Mouse (Mus musculus): ENCODE results near the gene Oasl1.

The Oasl1 gene

DNA sequence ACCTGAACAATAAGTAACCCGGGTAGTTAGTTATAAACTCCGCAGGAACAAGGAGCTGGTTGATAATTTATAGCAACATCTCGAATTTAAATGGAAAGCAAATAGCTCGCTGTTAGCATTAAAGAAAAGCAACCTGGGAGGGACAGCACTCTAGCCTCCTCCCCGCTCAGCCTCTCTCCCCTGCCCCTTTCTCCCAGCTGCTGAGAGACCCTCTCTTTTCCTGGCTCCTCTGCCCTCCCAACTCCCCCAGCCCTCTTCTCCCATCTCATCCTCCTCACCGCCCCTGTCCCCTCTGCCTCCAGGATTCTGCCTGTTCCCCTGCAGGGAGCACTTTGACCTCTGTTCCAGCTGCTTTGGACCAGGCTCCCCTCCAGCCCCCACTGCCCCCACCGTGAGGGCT, 45.6 kb downstream of the Oasl1 start:
- intact Hi-C loops (cut with DNase I), result no loop called here

DNA sequence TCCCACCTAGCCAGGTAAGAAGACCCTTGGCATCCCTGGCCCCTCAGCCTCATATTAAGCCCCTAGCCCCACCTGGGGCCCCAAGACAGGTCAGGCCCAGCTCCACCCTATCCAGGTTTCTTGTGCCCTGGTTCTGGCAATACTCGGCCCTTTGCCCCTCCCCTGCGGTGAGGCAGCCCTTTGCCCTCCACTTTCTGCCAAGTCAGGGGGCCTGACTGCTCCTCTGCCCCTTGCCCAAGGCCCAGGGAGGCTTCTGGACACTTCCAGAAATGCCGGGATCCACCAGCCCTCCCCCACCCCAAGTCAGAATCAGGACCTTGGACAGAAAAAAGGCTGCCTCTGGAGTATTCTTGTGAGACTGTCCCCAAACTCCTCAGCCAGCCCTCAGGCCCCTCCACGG, 46.0 kb downstream of the Oasl1 start:
- intact Hi-C loops (cut with DNase I), result no loop called here

DNA sequence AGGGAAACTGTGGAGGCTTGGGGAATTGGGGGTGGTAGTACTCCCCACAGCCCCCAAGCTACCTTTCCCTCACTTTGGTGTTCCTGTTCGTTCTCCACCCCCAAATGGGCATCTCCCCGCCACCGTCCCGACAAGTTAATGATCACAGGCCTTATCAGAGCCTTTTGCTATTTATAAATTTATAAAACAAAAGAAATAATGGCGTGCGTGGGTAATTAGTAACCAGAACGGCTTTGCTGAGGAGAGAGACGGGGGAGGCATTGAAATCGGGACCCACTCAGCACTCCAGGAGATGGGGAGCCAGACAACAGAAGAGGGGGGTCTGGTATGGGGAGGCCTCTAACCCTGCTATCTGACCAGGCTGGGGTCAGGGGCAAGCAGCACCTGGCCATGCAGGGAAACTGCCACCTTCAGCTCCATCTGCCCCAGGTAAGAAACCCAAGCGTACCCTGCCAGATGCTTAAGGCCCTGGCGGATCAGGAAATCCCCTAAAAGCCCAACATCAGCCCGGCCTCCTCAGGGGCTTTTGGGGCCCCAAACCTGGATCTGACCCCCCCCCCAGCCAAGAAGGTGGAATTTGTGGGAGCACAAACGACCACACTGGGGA, 46.7 kb downstream of the Oasl1 start:
- intact Hi-C loops (cut with DNase I), result no loop called here

DNA sequence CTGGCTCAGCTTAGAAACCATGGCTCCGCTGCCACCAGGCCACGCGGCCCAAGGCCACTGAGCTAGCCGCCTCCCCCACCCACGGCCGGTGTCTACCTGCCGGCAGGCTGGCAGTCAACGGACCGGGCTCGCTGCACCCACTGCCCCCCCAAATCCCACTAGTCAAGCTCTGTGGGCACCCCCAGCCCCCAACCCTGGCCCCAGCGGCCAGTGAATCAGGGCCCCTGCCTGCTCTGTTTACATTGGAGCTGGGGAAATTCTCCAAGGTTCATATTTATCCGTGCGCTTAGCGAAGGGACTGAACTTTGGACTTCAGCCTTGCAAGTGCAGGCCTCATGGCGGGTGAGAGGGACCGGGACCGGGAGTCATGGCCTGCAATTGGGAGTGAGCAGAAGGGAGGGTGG, 47.8 kb downstream of the Oasl1 start, which contains the start of gene Hnf1a:
TSS of gene Hnf1a (minus strand) at position 271 of the 404 bp plus-strand sequence.
- intact Hi-C loops (cut with DNase I), result no loop called here

DNA sequence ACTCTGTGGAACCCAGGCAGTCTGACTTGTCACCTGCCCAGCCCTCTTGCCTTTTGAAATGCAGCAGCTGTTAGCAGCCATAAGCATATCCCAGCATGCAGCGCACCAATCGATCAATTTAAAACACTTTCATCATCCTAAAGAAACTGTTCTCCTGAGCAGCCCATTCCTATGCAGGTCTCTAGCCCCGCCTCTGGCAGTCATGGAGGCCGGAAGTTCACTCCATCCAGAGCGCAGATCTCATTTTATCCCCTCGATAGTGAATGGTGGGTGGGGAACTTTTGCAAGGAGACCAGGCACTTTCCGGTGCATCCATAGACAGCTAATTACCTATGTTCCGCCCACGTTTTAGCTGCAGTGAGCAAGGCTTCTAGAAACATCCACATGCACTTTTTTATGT, 49.2 kb downstream of the Oasl1 start:
- intact Hi-C loops (cut with DNase I), result no loop called here

DNA sequence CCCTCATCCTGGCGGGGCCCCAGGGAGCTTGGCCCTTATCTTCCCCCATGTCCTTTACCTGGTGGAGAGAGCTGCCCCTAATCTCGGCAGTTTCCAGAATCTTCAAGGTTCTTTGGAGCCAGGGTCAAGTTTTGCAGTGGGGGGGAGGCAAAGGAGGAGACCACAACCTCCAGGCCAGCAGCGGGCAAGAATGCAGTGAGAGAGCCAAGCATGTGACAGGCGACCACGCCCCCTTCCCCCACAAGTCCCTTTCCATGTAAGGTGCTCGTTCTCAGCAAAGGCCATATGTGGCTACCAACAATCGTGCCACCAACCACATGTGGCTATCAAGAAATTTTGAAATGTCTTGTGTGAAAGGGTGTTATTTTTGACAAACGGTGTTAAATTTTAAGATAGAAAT, 50.1 kb downstream of the Oasl1 start:
- intact Hi-C loops (cut with DNase I), result no loop called here

DNA sequence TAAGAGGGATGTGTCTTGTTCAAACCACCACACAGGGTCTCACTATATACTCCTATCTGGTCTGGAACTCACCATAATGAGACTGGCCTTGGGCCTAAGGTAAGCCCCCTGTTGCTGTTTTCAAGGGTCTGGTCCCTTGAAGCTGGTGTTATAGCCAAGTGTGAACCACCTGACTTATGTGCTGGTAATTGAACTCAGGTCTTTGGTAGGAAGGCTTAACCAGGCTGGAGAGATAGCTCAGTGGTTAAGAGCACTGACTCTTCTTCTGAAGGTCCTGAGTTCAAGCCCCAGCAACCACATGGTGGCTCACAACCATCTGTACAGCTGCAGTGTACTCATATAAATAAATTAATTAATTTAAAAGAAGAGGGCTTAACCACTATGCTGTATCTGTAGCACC, 53.9 kb downstream of the Oasl1 start:
- intact Hi-C loops (cut with DNase I), result loop anchor here (5.0 kb wide), 1 partner anchor 255 kb away; no protein-coding TSS in a partner anchor

DNA sequence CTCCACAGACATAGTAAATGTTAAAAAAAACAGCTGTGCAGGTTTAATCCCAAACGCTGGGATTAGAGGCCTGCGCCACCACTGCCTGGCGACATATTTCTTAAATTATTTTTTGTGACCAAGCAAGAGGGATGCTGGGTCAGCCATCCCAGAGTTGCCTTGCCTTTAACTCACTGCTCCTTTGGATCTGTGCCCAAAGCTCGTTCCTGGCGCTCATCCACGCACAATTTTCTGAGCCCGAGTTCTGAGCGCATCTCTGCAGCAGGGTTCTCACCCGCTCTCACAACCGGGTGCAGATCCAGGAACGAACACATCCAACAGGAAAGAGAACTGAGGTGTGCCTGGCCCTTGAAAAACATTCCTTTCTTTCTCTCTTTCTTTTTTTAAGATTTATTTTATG, 55.4 kb downstream of the Oasl1 start:
- intact Hi-C loops (cut with DNase I), result loop anchor here (5.0 kb wide), 1 partner anchor 254 kb away; no protein-coding TSS in a partner anchor

DNA sequence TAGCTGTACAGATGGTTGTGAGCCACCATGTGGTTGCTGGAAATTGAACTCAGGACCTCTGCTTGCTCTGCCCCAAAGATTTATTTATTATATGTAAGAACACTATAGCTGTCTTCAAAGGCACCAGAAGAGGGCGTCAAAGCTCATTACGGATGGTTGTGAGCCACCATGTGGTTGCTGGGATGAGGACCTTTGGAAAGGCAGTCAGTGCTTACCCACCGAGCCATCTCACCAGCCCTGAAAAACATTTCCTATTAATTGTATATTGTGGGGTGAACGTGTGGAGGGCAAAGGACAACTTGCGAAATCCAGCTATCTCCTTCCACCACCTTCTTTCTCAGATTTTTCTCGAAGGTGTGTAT, 55.8 kb downstream of the Oasl1 start:
- intact Hi-C loops (cut with DNase I), result loop anchor here (1.0 to 5.0 kb wide), 2 partner anchors 97 to 253 kb away; no protein-coding TSS in a partner anchor

DNA sequence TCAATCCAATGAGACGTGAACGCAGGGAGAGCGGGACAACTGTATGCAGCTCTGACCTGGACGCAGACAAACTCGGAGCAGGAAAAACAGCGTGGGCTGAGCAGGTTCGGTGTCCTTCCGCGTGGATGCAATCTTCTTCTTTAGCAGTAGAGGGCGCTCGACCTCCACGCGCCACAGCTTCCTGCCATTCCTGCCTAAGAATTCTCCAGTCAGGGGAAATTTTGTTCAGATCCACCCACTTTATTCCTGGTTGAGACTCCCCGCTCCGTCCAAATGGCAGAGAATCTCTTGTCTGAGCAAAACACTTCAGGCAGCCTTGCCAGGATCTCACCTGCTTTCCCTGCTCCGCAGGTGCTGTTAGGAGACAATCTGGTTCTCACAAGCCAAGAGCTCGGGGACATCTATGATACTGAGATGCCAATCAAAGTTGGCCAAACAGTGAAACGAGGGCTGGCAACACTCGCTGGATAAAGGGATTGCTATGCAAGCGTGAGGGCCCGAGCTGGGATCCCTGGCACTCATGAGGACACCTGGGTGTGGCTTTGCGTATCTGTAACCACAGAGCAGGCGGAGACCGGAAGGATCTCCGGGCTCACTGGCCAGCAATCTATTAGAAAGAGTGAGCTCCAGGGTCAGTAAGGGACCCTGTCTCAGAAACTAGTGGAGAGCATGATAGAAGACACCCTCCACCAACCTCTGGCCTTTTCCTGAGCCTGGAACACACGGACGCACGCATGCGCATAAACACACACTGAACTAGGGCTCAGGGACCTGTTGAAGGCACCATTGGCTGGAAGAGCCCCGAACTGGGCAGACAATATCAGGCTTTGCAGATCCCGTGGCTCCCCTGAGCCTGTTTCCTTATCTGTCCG, 56.4 kb downstream of the Oasl1 start:
- intact Hi-C loops (cut with DNase I), result loop anchor here (1.0 to 5.0 kb wide), 2 partner anchors 97 to 253 kb away; no protein-coding TSS in a partner anchor

DNA sequence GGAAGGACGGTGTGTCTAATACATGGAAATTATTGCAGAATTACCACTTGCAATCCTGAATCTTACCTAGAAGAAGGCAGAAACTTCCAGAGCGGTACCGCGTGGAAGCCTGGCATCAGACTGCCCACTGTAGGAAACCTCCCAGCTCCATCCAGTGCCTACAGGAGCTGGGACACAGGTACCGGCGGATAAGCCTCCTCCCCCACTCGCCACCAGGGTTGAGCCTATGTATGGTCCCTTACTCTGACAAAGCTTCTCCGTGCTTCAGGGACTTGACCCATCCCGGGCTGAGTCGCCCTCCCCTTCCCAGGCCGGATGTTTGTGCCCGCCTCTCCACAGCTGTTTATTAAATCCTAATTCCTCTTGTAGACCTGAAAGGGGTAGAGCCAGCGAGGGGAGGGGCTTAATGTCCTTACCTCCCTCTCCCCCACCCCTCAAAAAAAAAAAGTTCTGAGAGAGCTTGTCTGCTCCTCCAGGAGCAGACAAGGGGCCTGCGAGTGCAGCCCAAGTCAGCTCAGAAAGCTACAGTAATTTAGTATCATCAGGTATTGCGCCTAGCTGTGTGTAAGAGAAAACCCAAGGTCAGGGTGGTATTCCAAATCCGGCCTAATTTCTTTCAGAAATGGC, 57.2 kb downstream of the Oasl1 start:
- intact Hi-C loops (cut with DNase I), result no loop called here

DNA sequence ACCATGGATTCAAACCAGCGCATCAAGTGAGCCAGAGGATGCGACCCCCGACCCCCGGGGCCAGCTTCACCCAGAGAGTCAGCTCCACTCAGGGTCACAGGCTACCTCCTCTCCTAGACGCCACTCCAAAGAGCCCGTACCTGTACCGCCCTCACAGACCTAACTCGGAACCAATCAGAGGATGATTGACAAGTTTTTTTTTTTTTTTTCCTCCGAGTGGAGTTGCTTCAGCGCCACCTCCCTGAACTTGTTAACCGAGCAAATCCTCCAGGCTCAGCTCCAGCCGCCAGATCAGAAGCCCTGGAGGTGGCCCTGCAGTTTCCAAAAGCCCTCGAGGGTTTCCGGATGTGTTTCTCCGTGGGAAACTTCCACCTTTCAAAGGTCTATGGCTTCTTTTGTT, 59.0 kb downstream of the Oasl1 start:
- intact Hi-C loops (cut with DNase I), result no loop called here

DNA sequence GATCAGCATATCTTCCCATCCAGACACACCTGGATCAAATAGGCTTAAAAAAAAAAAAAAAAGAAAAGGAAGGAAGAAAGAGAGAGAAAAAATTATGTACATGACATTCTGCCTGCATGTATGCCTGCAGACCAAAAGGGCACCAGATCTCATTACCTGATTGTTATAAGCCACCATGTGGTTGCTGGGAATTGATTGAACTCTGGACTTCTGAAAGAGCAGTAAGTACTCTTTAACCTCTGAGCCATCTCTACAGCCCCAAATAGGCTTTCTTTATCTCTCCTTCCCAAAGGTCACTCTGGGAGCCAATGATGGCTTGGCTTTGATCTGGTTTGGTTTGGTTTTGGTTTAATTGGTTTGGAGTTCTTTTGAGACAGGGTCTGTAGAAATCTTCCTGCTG, 62.0 kb downstream of the Oasl1 start:
- intact Hi-C loops (cut with DNase I), result no loop called here
